Mouse (Mus musculus): Measurements from ENCODE around the gene Mettl11b. TPM values are rescaled to one million over a fixed set of nuclear protein-coding genes. Genes with fewer than 3 reads are reported as not detected.

Gene Mettl11b
- total RNA-seq, 4 experiments from 2014 or later = 29.7 to 42.4 (median 35.7) TPM

DNA sequence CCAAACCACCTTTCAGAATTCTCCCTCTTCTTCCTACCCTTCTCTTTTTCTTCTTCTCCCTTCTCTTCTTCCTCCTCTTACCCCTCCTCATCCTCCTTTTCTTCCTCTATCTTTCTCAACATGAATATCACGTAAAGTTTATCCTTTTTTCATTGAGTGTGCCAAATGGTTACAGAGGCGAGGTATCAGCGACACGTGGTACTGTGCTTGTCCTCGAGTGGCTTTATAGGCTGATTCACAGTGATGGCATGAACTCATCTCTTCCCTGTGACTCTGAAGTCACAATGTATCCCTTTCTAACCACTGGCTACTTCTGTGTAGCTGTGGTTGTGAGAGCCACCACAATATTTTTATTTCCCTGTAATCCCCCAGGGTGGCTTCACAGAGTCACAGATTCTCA is 68.6 kb downstream of the Mettl11b start:
- no peak for DNase-seq (ENCODE audit: low spot score in 2 of 2)

Other genes starting within 250 kb of the Mettl11b start
- 10 to 100 TPM; 20.6 to 22.8 (median 21.8) TPM for gene Kifap3, start 54.4 kb upstream of the Mettl11b start, total RNA-seq (2022)
- 1 to 10 TPM; 3.4 to 4.1 (median 4.0) TPM for gene Scyl3, start 203.9 kb upstream of the Mettl11b start, total RNA-seq (2022)

Measured in gastrocnemius, adult 8-10 months (tissue).